8 mouse cellular contexts compared by ENCODE assay signal in genomic region chr9:58544879-58545324, GRCm38 (mm10). TPM values are rescaled to one million over a fixed set of nuclear protein-coding genes. Genes with fewer than 3 reads are reported as not detected.
A peak's percentile ranks its signal among the peaks of the same experiment; 100 is the strongest.
DNase-seq lines count a peak whose midpoint lies in the region; ATAC-seq lines count a peak whose summit lies in the region.

No protein-coding gene starts in this region.

- WGBS in forebrain, embryonic 13.5 days = 71% methylated on average over 4 of the region's 4 CpGs
- 84% methylated on average over 4 of the region's 4 CpGs for WGBS in forebrain, embryonic 10.5 days
- WGBS in intestine, embryonic 15.5 days = 58% methylated on average over 4 of the region's 4 CpGs

- H3K27ac ChIP-seq in forebrain, embryonic 13.5 days = no peak overlapping the region
- no peak overlapping the region for H3K27ac ChIP-seq in forebrain, embryonic 10.5 days
- no peak overlapping the region for H3K27ac ChIP-seq in intestine, embryonic 15.5 days

- ATAC-seq in forebrain, embryonic 13.5 days = no peak
- no peak for ATAC-seq in intestine, embryonic 15.5 days

- no peak overlapping the region for H3K9ac ChIP-seq in forebrain, embryonic 13.5 days
- no peak overlapping the region for H3K9ac ChIP-seq in intestine, embryonic 15.5 days

- no peak for DNase-seq in forebrain, embryonic 10.5 days (ENCODE audit: extremely low spot score, low spot score)
- peak; percentile 16 for DNase-seq in retina, embryonic 14.5 days (ENCODE audit: low spot score)
- no peak for DNase-seq in retina, postnatal 1 day
- DNase-seq in embryo, embryonic 10 days (ENCODE audit: low spot score) = no peak
- DNase-seq in kidney, adult 8-10 months = no peak
- no peak for DNase-seq in adipocyte (ENCODE audit: low spot score)

- H3K4me3 ChIP-seq in forebrain, embryonic 13.5 days = no peak overlapping the region
- H3K4me3 ChIP-seq in forebrain, embryonic 10.5 days = no peak overlapping the region
- H3K4me3 ChIP-seq in intestine, embryonic 15.5 days (replicated peaks) = no peak overlapping the region

- 0 out of 2 replicates have a peak, but pooled peaks cover 6% of the 10 kb centered on the region for H3K36me3 ChIP-seq in forebrain, embryonic 13.5 days (ENCODE audit: poor library complexity, severe bottlenecking)
- peaks cover 5% of the 10 kb centered on the region for H3K36me3 ChIP-seq in forebrain, embryonic 10.5 days (replicated peaks)
- no peaks in the 10 kb centered on the region for H3K36me3 ChIP-seq in intestine, embryonic 15.5 days

- H3K27me3 ChIP-seq in forebrain, embryonic 13.5 days = no peaks in the 10 kb centered on the region
- H3K27me3 ChIP-seq in forebrain, embryonic 10.5 days (ENCODE audit: poor library complexity, severe bottlenecking) = no peaks in the 10 kb centered on the region
- no peaks in the 10 kb centered on the region for H3K27me3 ChIP-seq in intestine, embryonic 15.5 days (replicated peaks)

- peak overlapping the region; percentile 15; the same call in 1 of the 2 replicates for H3K4me2 ChIP-seq in forebrain, embryonic 13.5 days
- peak overlapping the region; percentile 28 for H3K4me2 ChIP-seq in intestine, embryonic 15.5 days (replicated peaks)

- peaks cover 40% of the 10 kb centered on the region for H3K4me1 ChIP-seq in forebrain, embryonic 13.5 days
- H3K4me1 ChIP-seq in forebrain, embryonic 10.5 days = peaks cover 25% of the 10 kb centered on the region
- peaks cover 11% of the 10 kb centered on the region for H3K4me1 ChIP-seq in intestine, embryonic 15.5 days (replicated peaks)

- no peaks in the 10 kb centered on the region for H3K9me3 ChIP-seq in forebrain, embryonic 13.5 days (replicated peaks)
- no peaks in the 10 kb centered on the region for H3K9me3 ChIP-seq in forebrain, embryonic 10.5 days
- H3K9me3 ChIP-seq in intestine, embryonic 15.5 days = no peaks in the 10 kb centered on the region

RNA-seq across cellular contexts. Expression of gene Cd276, which starts 10.3 kb away (rescaled TPM):
- 23.0 and 28.3 TPM in 2 replicates for polyA plus RNA-seq in forebrain, embryonic 13.5 days (2015; fragmentation: Nextera tagmentation; extraction: Ambion mirVana)
- 31.7 and 32.8 TPM in 2 replicates for polyA plus RNA-seq in forebrain, embryonic 10.5 days (2016; fragmentation: Nextera tagmentation; extraction: Ambion mirVana)
- polyA plus RNA-seq in intestine, embryonic 15.5 days (2015; fragmentation: Nextera tagmentation; extraction: Ambion mirVana) = 22.7 and 23.6 TPM in 2 replicates

RNA-seq across cellular contexts. Expression of gene Nptn, which starts 37.1 kb away (rescaled TPM):
- polyA plus RNA-seq in forebrain, embryonic 13.5 days (2015; fragmentation: Nextera tagmentation; extraction: Ambion mirVana) = 79.8 and 98.9 TPM in 2 replicates
- 48.0 and 50.7 TPM in 2 replicates for polyA plus RNA-seq in forebrain, embryonic 10.5 days (2016; fragmentation: Nextera tagmentation; extraction: Ambion mirVana)
- polyA plus RNA-seq in intestine, embryonic 15.5 days (2015; fragmentation: Nextera tagmentation; extraction: Ambion mirVana) = 119 TPM in 2 replicates

RNA-seq across cellular contexts. Expression of gene Insyn1, which starts 56.5 kb away (rescaled TPM):
- 2.8 and 3.5 TPM in 2 replicates for polyA plus RNA-seq in forebrain, embryonic 13.5 days (2015; fragmentation: Nextera tagmentation; extraction: Ambion mirVana)
- polyA plus RNA-seq in forebrain, embryonic 10.5 days (2016; fragmentation: Nextera tagmentation; extraction: Ambion mirVana) = 0.66 TPM in 2 replicates
- polyA plus RNA-seq in intestine, embryonic 15.5 days (2015; fragmentation: Nextera tagmentation; extraction: Ambion mirVana) = 0.67 and 0.96 TPM in 2 replicates
